In genomic region chr7:4964272-4964671, GRCm38 (mm10) we compare ENCODE assay signal across 8 mouse cellular contexts. TPM values are rescaled to one million over a fixed set of nuclear protein-coding genes. Genes with fewer than 3 reads are reported as not detected.
DNase-seq lines count a peak whose midpoint lies in the region; ATAC-seq lines count a peak whose summit lies in the region.

Gene Sbk2 (minus strand): TSS chr7:4964406.

- H3K4me1 ChIP-seq in megakaryocyte, embryonic 14.5 days = peaks cover 16% of the 10 kb centered on the region

- H3K9me3 ChIP-seq in megakaryocyte, embryonic 14.5 days = no peaks in the 10 kb centered on the region

- H3K36me3 ChIP-seq in megakaryocyte, embryonic 14.5 days (replicated peaks; ENCODE audit: low read length) = no peaks in the 10 kb centered on the region

- H3K4me3 ChIP-seq in megakaryocyte, embryonic 14.5 days (replicated peaks) = peak within 1 kb of the TSS; percentile 89

- peak; percentile 87 for ATAC-seq in activated CD4-positive, CD25-positive, alpha-beta regulatory T cell, adult 4 months
- ATAC-seq in inflammation-experienced regulatory T-cells, adult 6 months = peak; percentile 88

- peaks cover 27% of the 10 kb centered on the region for H3K27me3 ChIP-seq in megakaryocyte, embryonic 14.5 days (replicated peaks)

- intact Hi-C loops in gastrocnemius, postnatal 14 days (cut with DNase I; ENCODE audit: low total_unique reads) = loop anchor here (2.0 kb wide), 1 partner anchor 21 kb away; no protein-coding TSS in a partner anchor

- peak; percentile 61 for DNase-seq in embryo, embryonic 10 days (ENCODE audit: low spot score)
- DNase-seq in gastrocnemius, postnatal 14 days = peak; percentile 90
- DNase-seq in left cerebral cortex, adult 9 months (ENCODE audit: low spot score in 2 of 2) = peak; percentile 16 to 73
- DNase-seq in right cerebral cortex, postnatal 10 days (ENCODE audit: low spot score in 2 of 2) = peak; percentile 77 to 84
- DNase-seq in urinary bladder, postnatal 25 days (ENCODE audit: low spot score) = peak; percentile 75

RNA-seq across cellular contexts. Expression of gene Sbk2, which starts in this region (rescaled TPM):
- polyA plus RNA-seq in activated CD4-positive, CD25-positive, alpha-beta regulatory T cell, adult 4 months (2017; shearing (Covaris generic)) = not detected
- total RNA-seq in gastrocnemius, postnatal 14 days (2021) = 10 to 100 TPM; 39.9 to 51.4 TPM
- 1 to 10 TPM in 2 of 3 experiments, not detected in 1; 1.2 to 2.0 TPM for polyA plus RNA-seq in inflammation-experienced regulatory T-cells, adult 6 months (2017; shearing (Covaris generic))
- polyA plus RNA-seq in megakaryocyte, embryonic 14.5 days (2012; ENCODE audit: insufficient read depth, low replicate concordance) = 1.3 TPM in 1 of 2 replicates, not detected in the other

Comparison
In these comparisons a context has a peak if more than half of its experiments do, and no peak if none do; other contexts are left out.
1. Peak in every context shown above with its lines: DNase-seq, ATAC-seq and H3K4me3 ChIP-seq.
2. Peak in ATAC-seq in activated CD4-positive, CD25-positive, alpha-beta regulatory T cell, adult 4 months; RNA of the gene not detected or under 1 TPM.